Mouse (Mus musculus) MEL (cell line): ENCODE measurements around the gene Rom1. TPM values are rescaled to one million over a fixed set of nuclear protein-coding genes. Genes with fewer than 3 reads are reported as not detected.

ENCODE experiments used
- DNase-seq: peaks from one replicate; pipeline ENCODE4 v3.0.0; 2011; ENCODE audit warnings: low read depth, low spot score
- H3K27ac ChIP-seq: 2 replicates; pipeline ENCODE4 v1.5.1; 2012; ENCODE audit warnings: low read depth, mild to moderate bottlenecking, control low read depth, low read length, moderate library complexity; ENCODE audit not compliant: control insufficient read depth
- H3K27me3 ChIP-seq, 2 experiments: fragments of 150-350 bp in 1 of 2; sonication (generic) in 1 of 2; 2 replicates each; pipeline ENCODE4 v1.6.1; 2012; ENCODE audit warnings: low read length in 2 of 2, mild to moderate bottlenecking in 2 of 2, improper control_type of control experiment in 1 of 2, moderate library complexity in 1 of 2; ENCODE audit not compliant: insufficient read depth in 2 of 2, control insufficient read depth in 1 of 2
- H3K36me3 ChIP-seq, 2 experiments: 2 replicates each; pipeline ENCODE4 v1.6.1; 2012 to 2014; ENCODE audit warnings: low read length in 2 of 2, improper control_type of control experiment in 1 of 2, inconsistent platforms in 1 of 2, mild to moderate bottlenecking in 1 of 2; ENCODE audit not compliant: insufficient read depth in 2 of 2, control insufficient read depth in 1 of 2
- H3K4me1 ChIP-seq, 2 experiments: fragments of 150-350 bp in 1 of 2; sonication (generic) in 1 of 2; 2 replicates each; pipeline ENCODE4 v1.6.1; 2012; ENCODE audit warnings: low read length in 2 of 2, improper control_type of control experiment in 1 of 2, mild to moderate bottlenecking in 1 of 2; ENCODE audit not compliant: insufficient read depth in 2 of 2, control insufficient read depth in 1 of 2
- H3K4me3 ChIP-seq, 2 experiments: fragments of 150-350 bp in 1 of 2; sonication (generic) in 1 of 2; 2 replicates each; pipeline ENCODE4 v1.5.1; 2012; ENCODE audit warnings: low read depth in 2 of 2, low read length in 2 of 2, mild to moderate bottlenecking in 2 of 2, moderate library complexity in 2 of 2, control low read depth in 1 of 2, improper control_type of control experiment in 1 of 2; ENCODE audit not compliant: control insufficient read depth in 1 of 2, insufficient read depth in 1 of 2
- H3K79me2 ChIP-seq: 2 replicates; pipeline ENCODE4 v1.6.1; 2012; ENCODE audit warnings: mild to moderate bottlenecking, low read length, moderate library complexity; ENCODE audit not compliant: control insufficient read depth, poor library complexity, insufficient read depth
- H3K9ac ChIP-seq: 2 replicates; pipeline ENCODE4 v1.6.1; 2012; ENCODE audit warnings: low read depth, mild to moderate bottlenecking, control low read depth, low read length, moderate library complexity; ENCODE audit not compliant: control insufficient read depth, poor library complexity, severe bottlenecking
- H3K9me3 ChIP-seq: fragments of 150-350 bp; sonication (generic); replicated peaks from 2 replicates; pipeline ENCODE4 v1.6.1; 2012; ENCODE audit warnings: mild to moderate bottlenecking, low read length, improper control_type of control experiment, moderate library complexity; ENCODE audit not compliant: insufficient read depth
- BHLHE40 ChIP-seq: IDR thresholded peaks from 2 replicates; pipeline ENCODE4 v1.6.1; 2012; ENCODE audit warnings: low read depth, mild to moderate bottlenecking, inconsistent platforms, low read length, improper control_type of control experiment, borderline replicate concordance
- CHD1 ChIP-seq: IDR thresholded peaks from 2 replicates; pipeline ENCODE4 v1.6.1; 2012; ENCODE audit warnings: low read depth, mild to moderate bottlenecking, inconsistent platforms, low read length, improper control_type of control experiment
- CTCF ChIP-seq, 3 experiments: IDR thresholded peaks in 2 of 3; conservative IDR thresholded peaks in 1 of 3; 2 replicates each; pipeline ENCODE4 v1.5.1; 2011 to 2012; ENCODE audit warnings: low read length in 3 of 3, low read depth in 2 of 3, mild to moderate bottlenecking in 2 of 3, improper control_type of control experiment in 1 of 3, inconsistent platforms in 1 of 3, mixed read lengths in 1 of 3, moderate library complexity in 1 of 3; ENCODE audit not compliant: control insufficient read depth in 1 of 3, insufficient read depth in 1 of 3, poor library complexity in 1 of 3, severe bottlenecking in 1 of 3
- E2F4 ChIP-seq: IDR thresholded peaks from 2 replicates; pipeline ENCODE4 v1.6.1; 2011; ENCODE audit warnings: low read depth, low read length, improper control_type of control experiment, borderline replicate concordance
- ELF1 ChIP-seq: IDR thresholded peaks from 2 replicates; pipeline ENCODE4 v1.6.1; 2014; ENCODE audit warnings: low read depth, mild to moderate bottlenecking, inconsistent platforms, low read length, improper control_type of control experiment, moderate library complexity
- EP300 ChIP-seq, 2 experiments: IDR thresholded peaks; 2 replicates each; pipeline ENCODE4 v1.6.1; 2011; ENCODE audit warnings: improper control_type of control experiment in 2 of 2, low read length in 2 of 2, low read depth in 1 of 2, mild to moderate bottlenecking in 1 of 2
- GABPA ChIP-seq: IDR thresholded peaks from 2 replicates; pipeline ENCODE4 v1.6.1; 2012; ENCODE audit warnings: low read depth, mild to moderate bottlenecking, inconsistent platforms, low read length, improper control_type of control experiment, moderate library complexity
- GATA1 ChIP-seq: IDR thresholded peaks from 2 replicates; pipeline ENCODE4 v1.6.1; 2011; ENCODE audit warnings: low read depth, low read length, improper control_type of control experiment
- HCFC1 ChIP-seq: IDR thresholded peaks from 2 replicates; pipeline ENCODE4 v1.6.1; 2012; ENCODE audit warnings: low read depth, mild to moderate bottlenecking, inconsistent platforms, low read length, improper control_type of control experiment, moderate library complexity
- JUND ChIP-seq: IDR thresholded peaks from 2 replicates; pipeline ENCODE4 v1.6.1; 2011; ENCODE audit warnings: low read depth, mild to moderate bottlenecking, improper control_type of control experiment, low read length
- MAFK ChIP-seq: IDR thresholded peaks from 2 replicates; pipeline ENCODE4 v1.6.1; 2011; ENCODE audit warnings: low read depth, mild to moderate bottlenecking, low read length, improper control_type of control experiment, borderline replicate concordance
- MAX ChIP-seq: IDR thresholded peaks from 2 replicates; pipeline ENCODE4 v1.6.1; 2011; ENCODE audit warnings: low read length, improper control_type of control experiment
- MAZ ChIP-seq: IDR thresholded peaks from 2 replicates; pipeline ENCODE4 v1.6.1; 2012; ENCODE audit warnings: low read depth, mild to moderate bottlenecking, inconsistent platforms, low read length, improper control_type of control experiment
- MXI1 ChIP-seq: IDR thresholded peaks from 2 replicates; pipeline ENCODE4 v1.6.1; 2011; ENCODE audit warnings: mild to moderate bottlenecking, low read depth, low read length, improper control_type of control experiment
- MYB ChIP-seq: IDR thresholded peaks from 2 replicates; pipeline ENCODE4 v1.6.1; 2011; ENCODE audit warnings: mild to moderate bottlenecking, low read depth, low read length, improper control_type of control experiment
- MYC ChIP-seq: IDR thresholded peaks from 2 replicates; pipeline ENCODE4 v1.6.1; 2011; ENCODE audit warnings: low read depth, mild to moderate bottlenecking, low read length, improper control_type of control experiment, moderate library complexity
- NELFE ChIP-seq: IDR thresholded peaks from 2 replicates; pipeline ENCODE4 v1.6.1; 2011; ENCODE audit warnings: low read depth, low read length, improper control_type of control experiment
- POLR2A ChIP-seq, 2 experiments: IDR thresholded peaks; 2 replicates each; pipeline ENCODE4 v1.6.1; 2011 to 2012; ENCODE audit warnings: low read length in 2 of 2, mild to moderate bottlenecking in 2 of 2, control low read depth in 1 of 2, improper control_type of control experiment in 1 of 2, low read depth in 1 of 2, moderate library complexity in 1 of 2; ENCODE audit not compliant: control insufficient read depth in 1 of 2, insufficient read depth in 1 of 2, poor library complexity in 1 of 2
- POLR2AphosphoS2 ChIP-seq: IDR thresholded peaks from 2 replicates; pipeline ENCODE4 v1.6.1; 2011; ENCODE audit warnings: low read length, improper control_type of control experiment
- POLR2AphosphoS5 ChIP-seq: IDR thresholded peaks from 2 replicates; pipeline ENCODE4 v1.6.1; 2012; ENCODE audit warnings: low read depth, borderline replicate concordance, mild to moderate bottlenecking, inconsistent platforms, low read length, moderate library complexity, mixed read lengths
- RCOR1 ChIP-seq: IDR thresholded peaks from 2 replicates; pipeline ENCODE4 v1.6.1; 2012; ENCODE audit warnings: low read depth, mild to moderate bottlenecking, inconsistent platforms, low read length, improper control_type of control experiment
- SIN3A ChIP-seq: IDR thresholded peaks from 2 replicates; pipeline ENCODE4 v1.6.1; 2012; ENCODE audit warnings: low read length, improper control_type of control experiment, inconsistent platforms
- SMC3 ChIP-seq: IDR thresholded peaks from 2 replicates; pipeline ENCODE4 v1.6.1; 2011; ENCODE audit warnings: low read depth, low read length, improper control_type of control experiment
- TAL1 ChIP-seq: IDR thresholded peaks from 2 replicates; pipeline ENCODE4 v1.6.1; 2012; ENCODE audit warnings: mild to moderate bottlenecking, inconsistent platforms, low read length, moderate library complexity, mixed read lengths
- TCF12 ChIP-seq: IDR thresholded peaks from 2 replicates; pipeline ENCODE4 v1.6.1; 2014; ENCODE audit warnings: low read depth, mild to moderate bottlenecking, inconsistent platforms, low read length, improper control_type of control experiment, moderate library complexity
- UBTF ChIP-seq: IDR thresholded peaks from 2 replicates; pipeline ENCODE4 v1.6.1; 2012; ENCODE audit warnings: low read depth, mild to moderate bottlenecking, inconsistent platforms, low read length, improper control_type of control experiment, moderate library complexity, borderline replicate concordance; ENCODE audit not compliant: insufficient read depth
- USF1 ChIP-seq: IDR thresholded peaks from 2 replicates; pipeline ENCODE4 v1.6.1; 2014; ENCODE audit warnings: low read depth, mild to moderate bottlenecking, inconsistent platforms, low read length, improper control_type of control experiment, moderate library complexity
- USF2 ChIP-seq, 2 experiments: IDR thresholded peaks; 2 replicates each; pipeline ENCODE4 v1.6.1; 2011 to 2012; ENCODE audit warnings: improper control_type of control experiment in 2 of 2, low read length in 2 of 2, borderline replicate concordance in 1 of 2, inconsistent platforms in 1 of 2, low read depth in 1 of 2, mild to moderate bottlenecking in 1 of 2; ENCODE audit not compliant: insufficient read depth in 1 of 2
- ZKSCAN1 ChIP-seq: IDR thresholded peaks from 2 replicates; pipeline ENCODE4 v1.6.1; 2012; ENCODE audit warnings: low read depth, mild to moderate bottlenecking, inconsistent platforms, low read length, improper control_type of control experiment, moderate library complexity
- polyA plus RNA-seq, 2 experiments: library from polyadenylated mRNA; stranded (reverse) in 1 of 2; unstranded in 1 of 2; fragments of >175 nt in 1 of 2; fragments of >200 nt in 1 of 2; gene quantifications; 2 replicates each; pipeline versions ENCODE4 v1.2.1 to v1.2.4; 2012; ENCODE audit warnings: low replicate concordance in 2 of 2, low read depth in 1 of 2; ENCODE audit not compliant: insufficient read length in 2 of 2, insufficient read depth in 1 of 2, missing spikeins in 1 of 2
- total RNA-seq: library from RNA; depleted of rRNA; stranded (reverse); fragments of 300-350 nt; gene quantifications from 2 replicates; pipeline ENCODE4 v1.2.3, GENCODE M21; 2012

The Rom1 gene
- total and polyA plus RNA-seq, 3 experiments, result 3.1 to 4.1 TPM; not detected in 1

- Histone ChIP-seq H3K27me3 (no peaks in the 10 kb centered on the region), H3K79me2 (peaks cover 38% of the 10 kb centered on the region), H3K4me3 (no peak overlapping the region), H3K9me3 (no peaks in the 10 kb centered on the region), H3K27ac (peak overlapping the region; percentile 92), H3K36me3 (peaks cover 16 to 52% of the 10 kb centered on the region in 2 experiments), H3K9ac (peak overlapping the region; percentile 12), H3K4me1 (peaks cover 11 to 40% of the 10 kb centered on the region in 2 experiments)
- peak; percentile 83 for DNase-seq
- peak in 1 of 2 experiments; percentile 27; a peak in 2 of 4 replicates for TF ChIP-seq EP300 (IDR thresholded peaks at IDR 0.05; ENCODE audit: low read depth in 1 of 2, low read length in 2 of 2)
- no peak for TF ChIP-seq CTCF (IDR thresholded peaks at IDR 0.05 in 2 of 3, conservative IDR thresholded peaks at IDR 0.05 in 1 of 3; ENCODE audit: control insufficient read depth in 1 of 3, insufficient read depth in 1 of 3, low read depth in 2 of 3, low read length in 3 of 3, poor library complexity in 1 of 3, severe bottlenecking in 1 of 3)
- TF ChIP-seq POLR2A (IDR thresholded peaks at IDR 0.05; ENCODE audit: control insufficient read depth in 1 of 2, insufficient read depth in 1 of 2, low read depth in 1 of 2, low read length in 2 of 2, poor library complexity in 1 of 2), result no peak; a peak in 1 of 4 replicates
- TF ChIP-seq ZKSCAN1, result no peak
- peak; percentile 35; the same call in 1 of the 2 replicates for TF ChIP-seq HCFC1
- 0 out of 2 replicates have a peak, but pooled peaks have one; percentile 25 for TF ChIP-seq MYC
- 0 out of 2 replicates have a peak, but pooled peaks have one; percentile 15 for TF ChIP-seq BHLHE40
- TF ChIP-seq CHD1, result no peak
Observed at GRCm38 (mm10) chr19:8944750-8945149, 15.6 kb upstream of the Rom1 start.

- Histone ChIP-seq H3K36me3 (peaks cover 16 to 48% of the 10 kb centered on the region in 2 experiments), H3K4me3 (peak overlapping the region; percentile 15 to 85; a peak in 3 of 4 replicates), H3K27me3 (no peaks in the 10 kb centered on the region), H3K79me2 (peaks cover 38% of the 10 kb centered on the region), H3K4me1 (peaks cover 11 to 37% of the 10 kb centered on the region in 2 experiments), H3K27ac (peak overlapping the region; percentile 92), H3K9me3 (no peaks in the 10 kb centered on the region), H3K9ac (peak overlapping the region; percentile 92)
- peak; percentile 91 for DNase-seq
- peak; percentile 63 for TF ChIP-seq RCOR1
- no peak for TF ChIP-seq CTCF (IDR thresholded peaks at IDR 0.05 in 2 of 3, conservative IDR thresholded peaks at IDR 0.05 in 1 of 3; ENCODE audit: control insufficient read depth in 1 of 3, insufficient read depth in 1 of 3, low read depth in 2 of 3, low read length in 3 of 3, poor library complexity in 1 of 3, severe bottlenecking in 1 of 3)
- peak; percentile 60 for TF ChIP-seq HCFC1
- peak; percentile 87 for TF ChIP-seq GATA1
- peak; percentile 80 for TF ChIP-seq TAL1
- TF ChIP-seq MXI1, result peak; percentile 93
- peak; percentile 67; the same call in 1 of the 2 replicates for TF ChIP-seq POLR2AphosphoS2
- TF ChIP-seq POLR2AphosphoS5, result no peak
- TF ChIP-seq MAFK, result no peak
- TF ChIP-seq ELF1, result peak; percentile 37; the same call in 1 of the 2 replicates
- peak; percentile 93 for TF ChIP-seq MAZ
- no peak for TF ChIP-seq JUND
- TF ChIP-seq POLR2A (IDR thresholded peaks at IDR 0.05; ENCODE audit: control insufficient read depth in 1 of 2, insufficient read depth in 1 of 2, low read depth in 1 of 2, low read length in 2 of 2, poor library complexity in 1 of 2), result no peak
- TF ChIP-seq MYB, result 0 out of 2 replicates have a peak, but pooled peaks have one; percentile 26
- TF ChIP-seq CHD1, result no peak
- TF ChIP-seq NELFE, result no peak
- peak; percentile 92 for TF ChIP-seq SIN3A
- no peak for TF ChIP-seq GABPA
- no peak for TF ChIP-seq USF2 (IDR thresholded peaks at IDR 0.05; ENCODE audit: borderline replicate concordance in 1 of 2, insufficient read depth in 1 of 2, low read depth in 1 of 2, low read length in 2 of 2)
- TF ChIP-seq SMC3, result no peak
- no peak for TF ChIP-seq E2F4
- no peak for TF ChIP-seq ZKSCAN1
- TF ChIP-seq EP300 (IDR thresholded peaks at IDR 0.05; ENCODE audit: low read depth in 1 of 2, low read length in 2 of 2), result peak; percentile 67 to 92; a peak in 3 of 4 replicates
- 0 out of 2 replicates have a peak, but pooled peaks have one; percentile 22 for TF ChIP-seq MYC
- peak; percentile 53; the same call in 1 of the 2 replicates for TF ChIP-seq MAX
- TF ChIP-seq USF1, result no peak
- no peak for TF ChIP-seq UBTF
- peak; percentile 95 for TF ChIP-seq TCF12
Observed at GRCm38 (mm10) chr19:8944062-8944461, 14.9 kb upstream of the Rom1 start.
